Mouse (Mus musculus) left cerebral cortex, adult 11 months (tissue): ENCODE measurements at regions not wholly inside any gene's neighbourhood (a gene's known extent, or its start where the extent isn't known, plus 50 kb on each side); places are given as distances from the start of the nearest gene placed in this dataset.
A peak's percentile ranks its signal among the peaks of the same experiment; 100 is the strongest.

Source experiments
- DNase-seq: peaks from one replicate; pipeline ENCODE4 v3.0.0; 2022; ENCODE audit warnings: low spot score

GRCm38 (mm10) chrX:39433918-39434317 lies 87.9 kb downstream of the Cypt15 start:
- peak; percentile 26 for DNase-seq
